Comparison of ENCODE assay signal across 9 mouse cellular contexts in the genomic region with DNA sequence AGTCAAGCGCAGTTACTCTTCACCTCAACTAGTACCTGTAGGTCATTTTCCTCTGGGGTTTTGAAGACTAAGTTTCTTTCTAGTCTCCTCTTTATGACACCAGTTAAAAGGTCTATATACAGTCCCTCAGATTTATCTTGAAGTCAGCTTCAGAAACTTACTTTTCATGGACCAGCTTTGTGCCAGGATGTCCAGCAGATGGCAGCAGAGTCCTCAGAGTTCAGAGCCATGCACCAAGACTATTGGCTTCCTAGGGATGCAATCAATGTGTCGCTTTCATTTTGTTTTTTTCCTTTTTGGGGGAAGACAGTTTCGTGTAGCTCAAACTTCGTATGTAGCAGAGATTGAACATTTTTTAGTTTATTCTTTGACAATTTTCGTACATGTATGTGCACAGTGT. TPM values are rescaled to one million over a fixed set of nuclear protein-coding genes. Genes with fewer than 3 reads are reported as not detected.
A peak's percentile ranks its signal among the peaks of the same experiment; 100 is the strongest.
DNase-seq lines count a peak whose midpoint lies in the region; ATAC-seq and TF ChIP-seq lines count a peak whose summit lies in the region.
"Had no signal": no experiment of that assay in that cellular context is flagged by ENCODE, and none has a peak within 500 bp of the region (broad histone marks: within the 10 kb centered on the region; RNA-seq: fewer than 3 reads in every experiment).

No protein-coding gene starts in this region.

- TF ChIP-seq POLR2A in lung, adult 2 months (IDR thresholded peaks at IDR 0.05; ENCODE audit: borderline replicate concordance, extremely low read depth, low read depth, low read length) = no peak

- peaks cover 73% of the 10 kb centered on the region for H3K36me3 ChIP-seq in G1E (replicated peaks)

- no peaks in the 10 kb centered on the region for H3K9me3 ChIP-seq in G1E (replicated peaks)
- H3K9me3 ChIP-seq: liver, embryonic 15.5 days had no signal

- 25% methylated on average over 5 of the region's 5 CpGs for WGBS in lung, adult 2 months

- no peaks in the 10 kb centered on the region for H3K27me3 ChIP-seq in G1E (ENCODE audit: insufficient read depth, low read length)
- H3K27me3 ChIP-seq: liver, embryonic 15.5 days had no signal

- DNase-seq in G1E (ENCODE audit: low spot score) = peak; percentile 29
- peak; percentile 66 for DNase-seq in brain, embryonic 18.5 days (ENCODE audit: low read depth, low spot score)
- DNase-seq in heart, postnatal 10 days = peak; percentile 82 to 91
- DNase-seq in kidney, postnatal 36 days = peak; percentile 65 to 89
- DNase-seq in lung, adult 2 months = peak; percentile 63
- peak; percentile 81 for DNase-seq in retina, postnatal 1 day
- peak; percentile 48 for DNase-seq in urinary bladder, adult 18-20 months (ENCODE audit: low spot score in 2 of 2)

- no peaks in the 10 kb centered on the region for H3K4me1 ChIP-seq in G1E (ENCODE audit: insufficient read depth, low read depth, low read length)
- H3K4me1 ChIP-seq in lung, adult 2 months (ENCODE audit: control insufficient read depth, insufficient read depth, low read length) = peaks cover 2% of the 10 kb centered on the region; the same call in 1 of the 2 replicates
- H3K4me1 ChIP-seq: liver, embryonic 15.5 days had no signal

- intact Hi-C loops in heart, postnatal 10 days (cut with DNase I) = loop anchor here (1.0 to 10.0 kb wide), 4 partner anchors 81 to 367 kb away; no protein-coding TSS in a partner anchor

- TF ChIP-seq CTCF in G1E (IDR thresholded peaks at IDR 0.05; ENCODE audit: low read depth, low read length) = peak; percentile 62; the same call in 1 of the 2 replicates
- peak; percentile 94 for TF ChIP-seq CTCF in lung, adult 2 months (IDR thresholded peaks at IDR 0.05; ENCODE audit: insufficient read depth, low read length)

- ATAC-seq in G1E (ENCODE audit: extremely low read depth, insufficient number of reproducible peaks, low FRiP score, poor library complexity, severe bottlenecking) = peak; percentile 57
- ATAC-seq in erythroid progenitor cell, adult 5-6 weeks (replicated peaks; ENCODE audit: low FRiP score, poor library complexity, severe bottlenecking) = peak; percentile 72

- H3K4me3 ChIP-seq in G1E (ENCODE audit: low read depth, low read length) = no peak overlapping the region
- H3K4me3 ChIP-seq in lung, adult 2 months (replicated peaks; ENCODE audit: extremely low read depth, low read depth, low read length) = no peak overlapping the region
- H3K4me3 ChIP-seq: liver, embryonic 15.5 days had no signal

RNA-seq across cellular contexts. Expression of a gene that starts 1.1 kb away (rescaled TPM):
- 2.3 and 5.5 TPM in 2 replicates for total RNA-seq in G1E (2014; fragmentation: Nextera tagmentation)
- total RNA-seq in G1E (2017) = 1.5 and 2.0 TPM in 2 replicates
- polyA plus RNA-seq in G1E (2012) = 0.12 and 0.18 TPM in 2 replicates
- 2.5 TPM in 1 of 2 replicates, not detected in the other for total RNA-seq in erythroid progenitor cell, adult 5-6 weeks (2015; ENCODE audit: low replicate concordance)
- total RNA-seq in erythroid progenitor cell, adult 5-6 weeks (2017; ENCODE audit: low replicate concordance) = not detected in 2 replicates
- total RNA-seq in heart, postnatal 10 days (2021) = 1 to 10 TPM in 1 of 2 experiments, under 1 TPM in 1; 0.67 to 1.1 TPM
- 0.22 TPM in 2 replicates for polyA plus RNA-seq in lung, adult 2 months (2012; rRNA removed)

RNA-seq across cellular contexts. Expression of a gene that starts 23.7 kb away (rescaled TPM):
- total RNA-seq in G1E (2014; fragmentation: Nextera tagmentation) (52.7 and 57.4 TPM in 2 replicates), G1E (2017) (49.5 and 67.9 TPM in 2 replicates)
- 6.2 and 11.8 TPM in 2 replicates for polyA plus RNA-seq in G1E (2012)
- 24.7 and 41.4 TPM in 2 replicates for total RNA-seq in erythroid progenitor cell, adult 5-6 weeks (2015; ENCODE audit: low replicate concordance)
- total RNA-seq in erythroid progenitor cell, adult 5-6 weeks (2017; ENCODE audit: low replicate concordance) = 41.1 and 62.2 TPM in 2 replicates
- total RNA-seq in heart, postnatal 10 days (2021) = 10 to 100 TPM; 11.4 to 14.0 TPM
- 2.7 and 3.8 TPM in 2 replicates for polyA plus RNA-seq in lung, adult 2 months (2012; rRNA removed)

Comparison
In these comparisons a context has a peak if more than half of its experiments do, and no peak if none do; other contexts are left out.
1. DNase-seq: peak in every context shown above with its lines; median percentile 86 in heart, postnatal 10 days; 81 in retina, postnatal 1 day; 77 in kidney, postnatal 36 days; 66 in brain, embryonic 18.5 days; 63 in lung, adult 2 months; 48 in urinary bladder, adult 18-20 months; 29 in G1E.